In the genomic region with DNA sequence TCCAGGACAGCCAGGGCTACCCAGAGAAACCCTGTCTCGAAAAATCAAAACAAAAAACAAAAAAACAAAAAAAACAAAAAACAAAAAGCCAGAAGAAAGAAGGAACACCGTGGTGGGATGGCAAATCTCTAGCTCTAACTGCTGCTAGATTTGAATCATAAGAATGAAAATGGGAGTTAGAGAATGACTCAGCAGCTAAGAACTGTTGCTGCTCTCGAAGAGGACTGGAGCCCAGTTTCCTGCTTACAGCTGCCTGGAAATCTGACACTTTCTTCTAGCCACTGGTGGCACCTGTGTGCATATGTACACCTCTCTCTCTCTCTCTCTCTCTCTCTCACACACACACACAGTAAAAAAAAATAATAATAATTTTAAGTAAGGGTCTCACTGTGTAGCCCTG, we compare ENCODE assay signal across 1 mouse cellular context.
A peak's percentile ranks its signal among the peaks of the same experiment; 100 is the strongest.
TF ChIP-seq lines count a peak whose summit lies in the region.

No protein-coding gene starts in this region.

TF ChIP-seq in CH12.LX, 34 proteins besides CTCF, POLR2A, EP300 and RAD21:
- TF ChIP-seq SIN3A (IDR thresholded peaks at IDR 0.05; ENCODE audit: low read length) (no peak; the same call in 1 of the 2 replicates), ETS1 (conservative IDR thresholded peaks at IDR 0.05; ENCODE audit: low read depth, low read length) (no peak; the same call in 1 of the 2 replicates), MEF2A (IDR thresholded peaks at IDR 0.05; ENCODE audit: borderline replicate concordance, low read depth, low read length) (peak; percentile 28; the same call in 1 of the 2 replicates), JUN (IDR thresholded peaks at IDR 0.05; ENCODE audit: insufficient read depth, low read depth, low read length) (peak; percentile 81), CHD2 (IDR thresholded peaks at IDR 0.05; ENCODE audit: low read length) (no peak), POLR2AphosphoS2 (IDR thresholded peaks at IDR 0.05; ENCODE audit: low read depth, low read length) (no peak), E2F4 (IDR thresholded peaks at IDR 0.05; ENCODE audit: insufficient replicate concordance, low read depth, low read length) (no peak), TCF12 (IDR thresholded peaks at IDR 0.05; ENCODE audit: low read depth, low read length) (peak; percentile 78), ELF1 (IDR thresholded peaks at IDR 0.05; ENCODE audit: low read depth, low read length) (no peak), ZKSCAN1 (IDR thresholded peaks at IDR 0.05; ENCODE audit: borderline replicate concordance, low read depth, low read length) (no peak), JUND (conservative IDR thresholded peaks at IDR 0.05; ENCODE audit: low read depth, low read length) (peak; percentile 90), IRF4 (IDR thresholded peaks at IDR 0.05; ENCODE audit: low read depth, low read length) (peak; percentile 91), MAFK (IDR thresholded peaks at IDR 0.05; ENCODE audit: insufficient replicate concordance, low read length) (peak; percentile 57; the same call in 1 of the 2 replicates), ZNF384 (IDR thresholded peaks at IDR 0.05; ENCODE audit: low read depth, low read length) (peak; percentile 56), HCFC1 (IDR thresholded peaks at IDR 0.05; ENCODE audit: low read depth, low read length) (no peak), RCOR1 (conservative IDR thresholded peaks at IDR 0.05; ENCODE audit: low read depth, low read length) (0 out of 2 replicates have a peak, but pooled peaks have one; percentile 75)
